Mouse (Mus musculus): Measurements from ENCODE around the gene Lrrc45.
A peak's percentile ranks its signal among the peaks of the same experiment; 100 is the strongest.
"Not testable (repeated sequence)": the region's sequence is repeated elsewhere in the genome, so short reads cannot be mapped to it uniquely, and the experiment has no call there.

Lrrc45 gene

DNA sequence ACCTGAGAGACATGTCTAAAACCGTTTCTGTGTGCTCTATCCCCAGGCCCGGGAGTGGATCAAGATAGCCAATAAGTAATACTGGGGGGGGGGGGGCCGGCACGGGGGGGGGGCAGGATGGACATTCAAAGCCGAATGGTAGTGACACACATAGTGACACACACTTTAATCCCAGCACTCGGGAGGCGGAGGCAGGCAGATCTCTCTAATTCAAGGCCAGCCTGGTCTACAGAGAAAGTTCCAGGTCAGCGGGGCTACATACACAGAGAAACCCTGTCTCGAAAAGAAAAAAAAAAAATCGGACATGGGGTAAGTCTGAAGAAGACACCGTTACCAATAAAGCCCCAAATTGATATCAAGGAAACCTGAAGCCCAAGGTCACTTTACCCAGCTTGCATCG, 13.8 kb downstream of the Lrrc45 start:
- DNase-seq (ENCODE audit: low spot score), result no peak

- DNase-seq (ENCODE audit: low spot score), result no peak
These were observed 15.0 kb downstream of the Lrrc45 start for GRCm38 (mm10) chr11:120728530-120729240.

DNA sequence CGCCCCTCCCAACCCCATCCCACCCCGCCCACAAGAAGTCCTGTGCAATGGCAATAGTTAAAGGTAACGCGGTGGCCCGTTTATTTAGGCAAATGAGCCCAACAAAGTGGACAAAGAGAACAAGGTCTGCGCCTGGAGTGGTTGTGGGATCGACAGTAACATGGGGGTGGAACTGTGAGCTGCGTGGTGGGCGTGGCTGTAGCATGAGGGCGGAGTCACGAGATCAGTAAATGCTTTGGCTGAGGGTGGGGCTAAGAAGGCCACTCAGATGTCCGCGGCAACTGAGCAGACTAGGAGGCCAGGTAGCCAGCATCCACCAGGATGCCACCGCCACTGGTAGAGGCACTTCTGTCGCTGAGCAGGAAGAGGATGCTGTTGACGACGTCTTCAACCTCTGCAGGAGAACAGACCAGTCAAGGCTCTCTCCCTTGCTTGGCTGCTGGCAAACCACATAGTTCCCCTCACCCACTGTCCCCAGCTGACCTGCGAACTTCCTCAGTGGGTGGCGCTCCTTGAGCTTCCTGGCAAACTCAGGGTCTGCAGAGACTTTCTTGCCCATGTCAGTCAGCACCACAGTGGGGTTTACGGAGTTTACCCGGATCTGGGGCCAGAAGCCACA, 15.8 kb downstream of the Lrrc45 start:
- DNase-seq (ENCODE audit: low spot score), result peak; percentile 56

DNA sequence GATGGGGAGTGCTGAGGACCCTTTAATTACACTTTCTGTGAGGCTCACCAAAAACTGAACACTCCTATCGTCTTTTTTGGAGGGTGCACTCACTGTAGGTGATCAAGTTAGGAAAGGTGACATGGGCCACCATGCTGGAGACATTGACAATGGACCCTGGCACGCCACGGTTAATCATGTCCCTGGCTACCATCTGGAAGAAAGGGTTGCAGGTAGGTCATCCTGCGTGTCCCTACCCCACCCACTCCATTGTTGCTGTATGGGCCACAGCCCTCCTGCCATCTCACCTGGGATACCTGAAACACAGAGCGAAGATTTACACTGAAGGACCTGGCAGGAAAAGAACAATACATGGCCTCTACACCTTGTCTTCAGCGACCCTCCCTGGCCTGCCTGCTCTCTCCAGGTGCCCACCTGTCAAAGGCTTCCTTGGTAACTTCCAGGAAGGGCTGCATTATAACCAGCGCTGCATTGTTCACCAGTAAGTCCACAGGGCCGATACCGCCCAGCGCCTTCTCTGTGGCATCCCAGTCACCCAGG, 16.7 kb downstream of the Lrrc45 start:
- DNase-seq (ENCODE audit: low spot score), result no peak

DNA sequence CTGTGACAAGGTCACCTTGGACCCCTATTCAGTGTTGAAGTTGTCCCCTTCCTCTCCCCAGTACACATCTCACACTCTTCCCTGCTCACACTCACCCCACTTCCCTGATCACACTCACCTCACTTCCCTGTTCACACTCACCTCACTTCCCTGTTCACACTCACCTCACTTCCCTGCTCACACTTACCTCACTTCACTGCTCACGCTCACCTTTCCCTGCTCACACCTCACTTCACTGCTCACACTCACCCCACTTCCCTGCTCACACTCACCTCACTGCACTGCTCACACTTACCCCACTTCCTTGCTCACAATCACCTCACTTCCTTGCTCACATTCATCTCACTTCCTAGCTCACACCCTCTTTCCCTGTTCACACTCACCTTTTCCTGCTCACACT, 17.7 kb downstream of the Lrrc45 start:
- DNase-seq (ENCODE audit: low spot score), result no peak

DNA sequence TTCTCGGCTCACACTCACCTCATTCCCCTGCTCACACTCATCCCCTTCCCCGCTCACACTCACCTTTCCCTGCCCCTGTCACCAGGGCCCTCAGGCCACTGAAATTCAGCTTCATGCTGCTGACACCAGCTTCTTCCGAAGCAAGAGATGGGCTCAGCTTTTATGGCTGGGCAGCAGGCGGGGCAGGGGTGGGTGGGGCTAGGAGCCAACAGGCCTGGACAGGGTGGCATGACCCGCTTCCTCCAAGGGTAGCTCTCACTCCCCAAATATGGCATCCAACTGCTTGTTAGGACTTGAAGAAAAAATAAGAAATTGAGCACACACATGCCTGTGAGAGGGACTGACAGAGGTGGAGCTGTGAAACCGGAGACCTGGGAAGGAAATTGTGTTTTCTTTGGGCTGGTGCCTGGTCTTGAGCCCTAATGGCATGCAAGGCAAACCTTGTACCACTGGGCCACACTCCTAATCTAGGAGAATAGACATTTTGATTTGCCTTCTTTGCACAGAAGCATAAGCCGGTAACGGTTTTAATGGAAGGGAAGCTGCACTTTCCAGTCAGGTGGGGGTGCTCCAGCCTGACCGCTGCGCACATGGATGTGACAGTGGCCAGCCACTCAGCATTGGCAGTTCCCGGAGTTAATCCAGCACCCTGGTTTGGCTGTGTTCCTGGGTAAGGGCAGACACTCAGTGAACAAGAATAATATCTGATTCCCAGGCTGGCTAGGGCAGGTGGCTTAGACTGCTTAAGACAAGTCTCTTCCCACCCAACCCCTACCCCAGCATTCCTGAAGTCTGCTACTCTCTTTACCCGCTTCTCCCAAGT, 18.3 kb downstream of the Lrrc45 start, which contains the start of gene Cbr2:
Gene Cbr2 (minus strand): TSS at position 257 of the 823 bp plus-strand sequence.
- DNase-seq (ENCODE audit: low spot score), result peak; percentile 74

DNA sequence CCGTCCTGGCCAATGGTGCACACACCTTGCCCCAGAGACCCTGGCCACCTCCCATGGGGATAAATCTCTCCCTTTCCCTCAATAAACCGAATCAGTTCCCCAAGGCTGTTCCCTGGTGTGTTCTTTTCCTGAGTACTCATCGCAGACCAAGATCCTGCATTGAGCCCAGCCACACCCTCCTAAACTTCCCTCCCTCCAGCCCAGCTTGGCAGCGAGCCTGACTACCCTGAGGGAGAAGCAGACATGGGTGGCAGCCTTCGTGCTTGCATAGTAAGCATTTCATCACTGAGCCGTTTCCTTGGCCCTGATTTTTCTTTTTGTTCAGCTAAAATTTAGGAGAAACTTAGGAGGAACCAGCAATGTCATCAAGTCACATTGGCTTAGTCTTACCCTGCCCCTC, 19.8 kb downstream of the Lrrc45 start:
- peak; percentile 82 for DNase-seq (ENCODE audit: low spot score)

- DNase-seq (ENCODE audit: low spot score), result no peak
These were observed 22.7 kb downstream of the Lrrc45 start for GRCm38 (mm10) chr11:120736424-120736823.

DNA sequence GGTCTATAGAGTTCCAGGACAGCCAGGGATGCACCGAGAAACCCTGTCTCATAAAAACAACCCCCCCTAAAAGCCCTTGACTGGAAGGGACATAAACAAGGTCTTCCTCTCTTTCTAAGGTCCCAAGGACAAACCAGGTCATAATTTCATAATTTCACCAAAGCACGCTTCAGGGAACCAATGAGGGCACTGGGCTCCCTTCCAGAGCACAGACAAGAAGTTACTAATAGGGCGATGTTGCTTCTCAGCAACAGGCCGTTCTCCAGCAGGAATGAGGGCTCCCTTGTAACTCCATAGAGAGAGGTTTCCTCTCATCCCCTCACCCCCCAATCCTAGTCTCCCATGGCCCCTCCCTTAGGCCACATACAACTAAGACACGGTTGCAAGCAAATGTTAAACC, 27.3 kb downstream of the Lrrc45 start:
- DNase-seq (ENCODE audit: low spot score), result no peak

GRCm38 (mm10) chr11:120744121-120744701, 30.5 kb downstream of the Lrrc45 start:
- DNase-seq (ENCODE audit: low spot score), result no peak

DNA sequence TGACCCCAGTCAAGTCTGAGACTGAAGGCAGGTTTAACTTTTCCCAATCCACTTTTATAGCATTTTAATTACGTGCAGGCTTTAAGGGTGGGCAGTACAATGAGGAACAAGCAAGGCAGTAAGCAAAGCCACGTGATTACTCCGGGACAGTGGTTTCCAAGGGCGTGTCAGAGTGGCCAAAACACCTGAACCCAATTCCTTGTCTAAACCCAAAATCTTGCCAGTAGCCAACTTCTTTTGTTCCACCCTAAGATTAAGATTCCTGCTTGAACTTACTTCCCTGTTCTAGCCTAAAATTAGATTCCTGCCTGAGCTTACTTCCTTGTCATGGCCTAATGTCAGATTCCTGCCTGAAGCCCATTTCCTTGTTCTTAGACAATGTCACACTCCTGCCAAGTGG, 34.2 kb downstream of the Lrrc45 start:
- no peak for DNase-seq (ENCODE audit: low spot score)

GRCm38 (mm10) chr11:120749430-120749829, 35.7 kb downstream of the Lrrc45 start:
- DNase-seq (ENCODE audit: low spot score), result peak; percentile 40

DNA sequence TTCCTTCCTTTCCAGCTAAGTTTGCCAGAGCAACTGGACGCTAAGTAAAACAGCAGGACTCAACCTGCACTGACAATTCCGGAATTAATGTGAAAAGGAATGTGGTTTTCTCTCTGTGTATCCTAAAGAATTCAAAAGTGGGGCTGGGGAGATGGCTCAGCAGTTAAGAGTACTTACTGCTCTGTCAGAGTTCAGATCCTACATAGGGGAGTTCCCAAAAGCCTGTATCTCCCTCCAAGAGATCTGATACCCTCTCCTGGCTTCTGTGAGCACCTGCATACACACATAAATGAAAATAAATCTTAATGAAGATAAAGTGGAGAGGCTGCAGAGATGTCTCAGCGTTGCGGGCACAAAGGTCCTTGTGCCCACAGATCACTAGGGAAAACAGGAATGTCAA, 37.9 kb downstream of the Lrrc45 start:
- DNase-seq (ENCODE audit: low spot score), result no peak

- no peak for DNase-seq (ENCODE audit: low spot score)
These were observed 46.5 kb downstream of the Lrrc45 start for GRCm38 (mm10) chr11:120760236-120760635.

GRCm38 (mm10) chr11:120761811-120762671, 48.3 kb downstream of the Lrrc45 start:
- DNase-seq (ENCODE audit: low spot score), result no peak

DNA sequence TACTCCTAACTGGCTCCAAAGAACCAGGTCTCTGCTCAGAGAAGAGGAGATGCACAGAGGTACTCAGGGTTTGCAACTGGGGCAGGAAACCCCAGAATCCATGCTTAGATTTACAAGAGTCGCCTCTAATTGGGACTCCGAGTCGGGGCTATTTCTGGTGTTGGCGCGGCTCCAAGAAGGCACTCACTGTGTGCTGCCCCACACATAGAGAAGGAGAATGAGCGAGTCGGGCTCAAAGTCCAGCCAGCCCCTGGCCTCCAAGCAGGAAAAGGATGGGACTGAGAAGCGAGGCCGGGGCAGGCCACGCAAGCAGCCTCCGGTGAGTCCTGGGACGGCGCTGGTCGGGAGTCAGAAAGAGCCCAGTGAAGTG, 48.9 kb downstream of the Lrrc45 start, which contains the start of gene Hmga1b:
Gene Hmga1b (plus strand): TSS at position 123 of the 370 bp plus-strand sequence.
- DNase-seq (ENCODE audit: low spot score), result not testable (repeated sequence)

GRCm38 (mm10) chr11:120763121-120763999, 49.6 kb downstream of the Lrrc45 start:
- DNase-seq (ENCODE audit: low spot score), result not testable (repeated sequence)

- DNase-seq (ENCODE audit: low spot score), result not testable (repeated sequence)
These were observed 53.3 kb downstream of the Lrrc45 start for GRCm38 (mm10) chr11:120767023-120767422.

DNA sequence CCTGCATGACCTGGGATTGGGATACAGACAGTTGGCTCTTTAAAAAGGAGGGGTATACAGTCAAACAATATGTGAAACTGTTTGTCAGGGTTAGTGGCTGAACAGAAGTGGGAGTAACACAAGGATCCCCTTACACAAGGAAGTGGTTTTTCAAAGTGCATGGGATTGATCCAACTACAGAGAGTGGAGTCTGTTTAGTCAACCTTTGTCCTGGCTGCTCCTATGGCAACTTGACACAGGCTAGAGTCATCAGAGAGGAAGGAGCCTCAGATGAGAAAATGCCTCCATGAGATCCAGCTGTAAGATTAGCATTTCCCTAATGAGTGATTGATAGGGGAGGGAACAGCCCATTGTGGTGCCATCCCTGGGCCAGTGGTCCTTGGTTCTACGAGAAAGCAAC, 54.5 kb downstream of the Lrrc45 start:
- no peak for DNase-seq (ENCODE audit: low spot score)

Data from urinary bladder, postnatal 14 days (tissue).